ENCODE assay signal across 8 mouse cellular contexts in genomic region chr17:33968927-33969326, GRCm38 (mm10). TPM values are rescaled to one million over a fixed set of nuclear protein-coding genes. Genes with fewer than 3 reads are reported as not detected.
DNase-seq lines count a peak whose midpoint lies in the region; ATAC-seq and TF ChIP-seq lines count a peak whose summit lies in the region.

No protein-coding gene starts in this region.

- H3K36me3 ChIP-seq in heart, postnatal 0 days (replicated peaks; ENCODE audit: control insufficient read depth, insufficient read depth, low read length): peaks cover 15% of the 10 kb centered on the region
- H3K36me3 ChIP-seq in forebrain, postnatal 0 days (ENCODE audit: insufficient read depth): peaks cover 16% of the 10 kb centered on the region
- H3K36me3 ChIP-seq in lung, postnatal 0 days (ENCODE audit: insufficient read depth, low read length): no peaks in the 10 kb centered on the region
- no peaks in the 10 kb centered on the region for H3K36me3 ChIP-seq in stomach, postnatal 0 days (ENCODE audit: control insufficient read depth, insufficient read depth, low read length)

- H3K4me2 ChIP-seq in heart, postnatal 0 days (ENCODE audit: low read depth, low read length): no peak overlapping the region
- no peak overlapping the region for H3K4me2 ChIP-seq in forebrain, postnatal 0 days (ENCODE audit: low read depth)
- no peak overlapping the region for H3K4me2 ChIP-seq in lung, postnatal 0 days (replicated peaks; ENCODE audit: low read depth, low read length)
- H3K4me2 ChIP-seq in stomach, postnatal 0 days (replicated peaks; ENCODE audit: low read depth): no peak overlapping the region

- no peaks in the 10 kb centered on the region for H3K4me1 ChIP-seq in heart, postnatal 0 days (ENCODE audit: control insufficient read depth, insufficient read depth)
- H3K4me1 ChIP-seq in forebrain, postnatal 0 days (ENCODE audit: insufficient read depth): no peaks in the 10 kb centered on the region
- H3K4me1 ChIP-seq in lung, postnatal 0 days (ENCODE audit: insufficient read depth, low read depth, low read length): no peaks in the 10 kb centered on the region
- no peaks in the 10 kb centered on the region for H3K4me1 ChIP-seq in stomach, postnatal 0 days (replicated peaks; ENCODE audit: control insufficient read depth, insufficient read depth)

- TF ChIP-seq CTCF in heart, postnatal 0 days (IDR thresholded peaks at IDR 0.05; ENCODE audit: low read depth): peak; percentile 38
- peak; percentile 55 for TF ChIP-seq CTCF in forebrain, postnatal 0 days (IDR thresholded peaks at IDR 0.05; ENCODE audit: low read depth)
- peak; percentile 61 for TF ChIP-seq CTCF in lung, postnatal 0 days (IDR thresholded peaks at IDR 0.05)
- TF ChIP-seq CTCF in stomach, postnatal 0 days (IDR thresholded peaks at IDR 0.05; ENCODE audit: low read depth): peak; percentile 61

- no peak overlapping the region for H3K4me3 ChIP-seq in heart, postnatal 0 days (ENCODE audit: low read depth, low read length)
- H3K4me3 ChIP-seq in forebrain, postnatal 0 days (ENCODE audit: low read depth, low read length): no peak overlapping the region
- no peak overlapping the region for H3K4me3 ChIP-seq in lung, postnatal 0 days (ENCODE audit: low read depth, low read length)
- no peak overlapping the region for H3K4me3 ChIP-seq in stomach, postnatal 0 days (ENCODE audit: low read depth, low read length)

- no peak overlapping the region for H3K9ac ChIP-seq in heart, postnatal 0 days (replicated peaks; ENCODE audit: low read depth, low read length)
- no peak overlapping the region for H3K9ac ChIP-seq in forebrain, postnatal 0 days
- H3K9ac ChIP-seq in lung, postnatal 0 days (replicated peaks; ENCODE audit: low read depth): no peak overlapping the region
- H3K9ac ChIP-seq in stomach, postnatal 0 days (ENCODE audit: low read length): no peak overlapping the region

- no peaks in the 10 kb centered on the region for H3K27me3 ChIP-seq in heart, postnatal 0 days (ENCODE audit: control insufficient read depth, insufficient read depth, low read length)
- H3K27me3 ChIP-seq in forebrain, postnatal 0 days (ENCODE audit: insufficient read depth, low read length): no peaks in the 10 kb centered on the region
- H3K27me3 ChIP-seq in lung, postnatal 0 days (replicated peaks; ENCODE audit: insufficient read depth, low read length): no peaks in the 10 kb centered on the region
- no peaks in the 10 kb centered on the region for H3K27me3 ChIP-seq in stomach, postnatal 0 days (ENCODE audit: control insufficient read depth, insufficient read depth, low read length)

- intact Hi-C loops in heart, postnatal 25 days (cut with DNase I): loop anchor here (2.0 kb wide), 1 partner anchor 14 kb away; no protein-coding TSS in a partner anchor
- intact Hi-C loops in left cerebral cortex, postnatal 14 days (cut with DNase I): no loop called here

- H3K27ac ChIP-seq in heart, postnatal 0 days (ENCODE audit: low read depth): no peak overlapping the region
- no peak overlapping the region for H3K27ac ChIP-seq in forebrain, postnatal 0 days (ENCODE audit: low read depth, low read length)
- H3K27ac ChIP-seq in lung, postnatal 0 days (ENCODE audit: low read length): no peak overlapping the region
- H3K27ac ChIP-seq in stomach, postnatal 0 days (replicated peaks): no peak overlapping the region

- DNase-seq in heart, postnatal 0 days (ENCODE audit: low spot score): peak; percentile 31
- no peak for DNase-seq in heart, postnatal 25 days (ENCODE audit: low spot score)
- DNase-seq in ES-CJ7 (ENCODE audit: low read depth, low spot score): peak; percentile 87
- peak; percentile 69 for DNase-seq in forebrain, postnatal 0 days
- peak; percentile 78 for DNase-seq in lung, postnatal 0 days (ENCODE audit: low spot score)
- no peak for DNase-seq in stomach, postnatal 0 days (ENCODE audit: low spot score)
- no peak for DNase-seq in left cerebral cortex, postnatal 14 days (ENCODE audit: low spot score in 2 of 2)
- no peak for DNase-seq in frontal cortex, postnatal 10 days (ENCODE audit: low spot score in 2 of 2)

- no peak for TF ChIP-seq EP300 in heart, postnatal 0 days (IDR thresholded peaks at IDR 0.05; ENCODE audit: low read depth)
- TF ChIP-seq EP300 in lung, postnatal 0 days (IDR thresholded peaks at IDR 0.05): no peak
- no peak for TF ChIP-seq EP300 in stomach, postnatal 0 days (optimal IDR thresholded peaks at IDR 0.05)

- ATAC-seq in heart, postnatal 0 days (ENCODE audit: insufficient read depth, low read depth): peak; percentile 65; the same call in 1 of the 2 replicates
- ATAC-seq in forebrain, postnatal 0 days: peak; percentile 89
- ATAC-seq in lung, postnatal 0 days: peak; percentile 76
- ATAC-seq in stomach, postnatal 0 days (ENCODE audit: low FRiP score, low TSS enrichment): peak; percentile 53

- 28% methylated on average over 5 of the region's 5 CpGs for WGBS in heart, postnatal 0 days
- WGBS in forebrain, postnatal 0 days: 32% methylated on average over 5 of the region's 5 CpGs
- WGBS in lung, postnatal 0 days: 26% methylated on average over 5 of the region's 5 CpGs
- 26% methylated on average over 5 of the region's 5 CpGs for WGBS in stomach, postnatal 0 days

- H3K9me3 ChIP-seq in heart, postnatal 0 days (replicated peaks; ENCODE audit: control insufficient read depth, low read length): peaks cover 7% of the 10 kb centered on the region; the same call in 1 of the 2 replicates
- H3K9me3 ChIP-seq in forebrain, postnatal 0 days (ENCODE audit: low read length): no peaks in the 10 kb centered on the region
- no peaks in the 10 kb centered on the region for H3K9me3 ChIP-seq in lung, postnatal 0 days (ENCODE audit: low read length)
- H3K9me3 ChIP-seq in stomach, postnatal 0 days (ENCODE audit: control insufficient read depth, low read length): no peaks in the 10 kb centered on the region

RNA-seq across cellular contexts. Expression of gene Rps18, which starts 13.1 kb away (rescaled TPM):
- 1,548 and 1,735 TPM in 2 replicates for total RNA-seq in heart, postnatal 0 days (2014; rRNA removed; ENCODE audit: low replicate concordance)
- 845 and 880 TPM in 2 replicates for polyA plus RNA-seq in heart, postnatal 0 days (2015; fragmentation: Nextera tagmentation; extraction: Ambion mirVana)
- total RNA-seq in heart, postnatal 25 days (2021): 100 to 1,000 TPM; 408 to 435 TPM
- total RNA-seq in forebrain, postnatal 0 days (2014; rRNA removed): 1,357 and 2,159 TPM in 2 replicates
- polyA plus RNA-seq in forebrain, postnatal 0 days (2015; fragmentation: Nextera tagmentation; extraction: Ambion mirVana): 876 and 1,153 TPM in 2 replicates
- polyA plus RNA-seq in lung, postnatal 0 days (2015; fragmentation: Nextera tagmentation; extraction: Ambion mirVana): 1,282 and 1,435 TPM in 2 replicates
- 1,740 and 1,781 TPM in 2 replicates for polyA plus RNA-seq in stomach, postnatal 0 days (2015; fragmentation: Nextera tagmentation; extraction: Ambion mirVana)
- 100 to 1,000 TPM; 325 to 332 TPM for total RNA-seq in left cerebral cortex, postnatal 14 days (2021)

RNA-seq across cellular contexts. Expression of gene Vps52, which starts 13.3 kb away (rescaled TPM):
- 28.2 and 31.8 TPM in 2 replicates for total RNA-seq in heart, postnatal 0 days (2014; rRNA removed; ENCODE audit: low replicate concordance)
- polyA plus RNA-seq in heart, postnatal 0 days (2015; fragmentation: Nextera tagmentation; extraction: Ambion mirVana): 27.8 TPM in 2 replicates
- total RNA-seq in heart, postnatal 25 days (2021): 10 to 100 TPM; 39.2 to 39.4 TPM
- total RNA-seq in forebrain, postnatal 0 days (2014; rRNA removed): 46.2 and 46.8 TPM in 2 replicates
- polyA plus RNA-seq in forebrain, postnatal 0 days (2015; fragmentation: Nextera tagmentation; extraction: Ambion mirVana): 59.6 and 66.1 TPM in 2 replicates
- polyA plus RNA-seq in lung, postnatal 0 days (2015; fragmentation: Nextera tagmentation; extraction: Ambion mirVana): 28.5 and 31.1 TPM in 2 replicates
- polyA plus RNA-seq in stomach, postnatal 0 days (2015; fragmentation: Nextera tagmentation; extraction: Ambion mirVana): 24.7 and 26.3 TPM in 2 replicates
- 10 to 100 TPM; 80.3 to 83.6 TPM for total RNA-seq in left cerebral cortex, postnatal 14 days (2021)

RNA-seq across cellular contexts. Expression of gene B3galt4, which starts 17.6 kb away (rescaled TPM):
- total RNA-seq in heart, postnatal 0 days (2014; rRNA removed; ENCODE audit: low replicate concordance): 0.53 and 0.70 TPM in 2 replicates
- 5.5 and 6.1 TPM in 2 replicates for polyA plus RNA-seq in heart, postnatal 0 days (2015; fragmentation: Nextera tagmentation; extraction: Ambion mirVana)
- total RNA-seq in heart, postnatal 25 days (2021): 1 to 10 TPM; 1.7 to 1.9 TPM
- total RNA-seq in forebrain, postnatal 0 days (2014; rRNA removed): 11.5 and 11.7 TPM in 2 replicates
- 8.3 and 9.8 TPM in 2 replicates for polyA plus RNA-seq in forebrain, postnatal 0 days (2015; fragmentation: Nextera tagmentation; extraction: Ambion mirVana)
- 9.3 and 12.0 TPM in 2 replicates for polyA plus RNA-seq in lung, postnatal 0 days (2015; fragmentation: Nextera tagmentation; extraction: Ambion mirVana)
- 15.0 and 15.2 TPM in 2 replicates for polyA plus RNA-seq in stomach, postnatal 0 days (2015; fragmentation: Nextera tagmentation; extraction: Ambion mirVana)
- total RNA-seq in left cerebral cortex, postnatal 14 days (2021): 1 to 10 TPM; 5.6 to 8.1 TPM

RNA-seq across cellular contexts. Expression of gene Wdr46, which starts 28.5 kb away (rescaled TPM):
- 6.7 and 10.9 TPM in 2 replicates for total RNA-seq in heart, postnatal 0 days (2014; rRNA removed; ENCODE audit: low replicate concordance)
- polyA plus RNA-seq in heart, postnatal 0 days (2015; fragmentation: Nextera tagmentation; extraction: Ambion mirVana): 8.9 and 11.1 TPM in 2 replicates
- total RNA-seq in heart, postnatal 25 days (2021): 10 to 100 TPM in 1 of 2 experiments, 1 to 10 TPM in 1; 9.3 to 10.2 TPM
- total RNA-seq in forebrain, postnatal 0 days (2014; rRNA removed): 18.9 and 21.9 TPM in 2 replicates
- polyA plus RNA-seq in forebrain, postnatal 0 days (2015; fragmentation: Nextera tagmentation; extraction: Ambion mirVana): 15.9 and 23.2 TPM in 2 replicates
- polyA plus RNA-seq in lung, postnatal 0 days (2015; fragmentation: Nextera tagmentation; extraction: Ambion mirVana): 8.8 TPM in 2 replicates
- polyA plus RNA-seq in stomach, postnatal 0 days (2015; fragmentation: Nextera tagmentation; extraction: Ambion mirVana): 17.1 and 20.2 TPM in 2 replicates
- total RNA-seq in left cerebral cortex, postnatal 14 days (2021): 10 to 100 TPM; 14.1 to 17.2 TPM

RNA-seq across cellular contexts. Expression of gene Pfdn6, which starts 28.8 kb away (rescaled TPM):
- 28.6 and 77.4 TPM in 2 replicates for total RNA-seq in heart, postnatal 0 days (2014; rRNA removed; ENCODE audit: low replicate concordance)
- polyA plus RNA-seq in heart, postnatal 0 days (2015; fragmentation: Nextera tagmentation; extraction: Ambion mirVana): 123 and 128 TPM in 2 replicates
- 10 to 100 TPM; 70.7 to 77.3 TPM for total RNA-seq in heart, postnatal 25 days (2021)
- 57.0 and 78.4 TPM in 2 replicates for total RNA-seq in forebrain, postnatal 0 days (2014; rRNA removed)
- 173 and 185 TPM in 2 replicates for polyA plus RNA-seq in forebrain, postnatal 0 days (2015; fragmentation: Nextera tagmentation; extraction: Ambion mirVana)
- 99.7 and 103 TPM in 2 replicates for polyA plus RNA-seq in lung, postnatal 0 days (2015; fragmentation: Nextera tagmentation; extraction: Ambion mirVana)
- 92.7 and 96.8 TPM in 2 replicates for polyA plus RNA-seq in stomach, postnatal 0 days (2015; fragmentation: Nextera tagmentation; extraction: Ambion mirVana)
- 10 to 100 TPM; 88.3 to 99.4 TPM for total RNA-seq in left cerebral cortex, postnatal 14 days (2021)

Comparison
In these comparisons a context has a peak if more than half of its experiments do, and no peak if none do; other contexts are left out.
1. DNase-seq: peak in heart, postnatal 0 days (single experiment), ES-CJ7 (single experiment), forebrain, postnatal 0 days (single experiment) and lung, postnatal 0 days (single experiment); none in heart, postnatal 25 days (single experiment), stomach, postnatal 0 days (single experiment), left cerebral cortex, postnatal 14 days (0 of 2) and frontal cortex, postnatal 10 days (0 of 2).
2. Peak in every context shown above with its lines, with median percentiles within 50 percentile points of each other: ATAC-seq and CTCF ChIP-seq.